Mouse (Mus musculus) cerebellum, adult 11 months (tissue): ENCODE data around the gene Cep295nl.
"Not testable (repeated sequence)": the region's sequence is repeated elsewhere in the genome, so short reads cannot be mapped to it uniquely, and the experiment has no call there.

ENCODE experiments used
- DNase-seq: peaks from one replicate; pipeline ENCODE4 v3.0.0; 2022

Cep295nl gene

GRCm38 (mm10) chr11:118342400-118342981 is at the start of gene Cep295nl:
Cep295nl (minus strand) TSS chr11:118342500.
- no peak for DNase-seq

DNA sequence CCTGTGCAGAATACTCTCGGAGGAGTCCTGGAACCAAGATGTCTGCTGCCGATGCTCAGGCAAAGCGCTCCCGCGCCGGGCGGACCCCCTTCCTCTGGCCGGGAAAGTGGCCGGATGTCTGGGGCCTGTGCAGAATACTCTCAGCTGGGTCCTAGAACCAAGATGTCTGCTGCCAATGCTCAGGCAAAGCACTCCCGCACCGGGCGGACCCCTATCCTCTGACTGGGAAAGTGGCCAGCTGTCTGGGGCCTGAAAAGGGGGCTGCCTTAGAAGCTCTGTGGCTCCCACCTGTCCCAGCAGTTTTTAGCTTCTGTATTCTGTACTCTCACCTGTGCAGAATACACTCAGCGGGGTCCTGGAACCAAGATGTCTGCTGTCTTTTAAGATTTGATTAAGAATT is 45.5 kb upstream of the Cep295nl start:
- DNase-seq = not testable (repeated sequence)

DNA sequence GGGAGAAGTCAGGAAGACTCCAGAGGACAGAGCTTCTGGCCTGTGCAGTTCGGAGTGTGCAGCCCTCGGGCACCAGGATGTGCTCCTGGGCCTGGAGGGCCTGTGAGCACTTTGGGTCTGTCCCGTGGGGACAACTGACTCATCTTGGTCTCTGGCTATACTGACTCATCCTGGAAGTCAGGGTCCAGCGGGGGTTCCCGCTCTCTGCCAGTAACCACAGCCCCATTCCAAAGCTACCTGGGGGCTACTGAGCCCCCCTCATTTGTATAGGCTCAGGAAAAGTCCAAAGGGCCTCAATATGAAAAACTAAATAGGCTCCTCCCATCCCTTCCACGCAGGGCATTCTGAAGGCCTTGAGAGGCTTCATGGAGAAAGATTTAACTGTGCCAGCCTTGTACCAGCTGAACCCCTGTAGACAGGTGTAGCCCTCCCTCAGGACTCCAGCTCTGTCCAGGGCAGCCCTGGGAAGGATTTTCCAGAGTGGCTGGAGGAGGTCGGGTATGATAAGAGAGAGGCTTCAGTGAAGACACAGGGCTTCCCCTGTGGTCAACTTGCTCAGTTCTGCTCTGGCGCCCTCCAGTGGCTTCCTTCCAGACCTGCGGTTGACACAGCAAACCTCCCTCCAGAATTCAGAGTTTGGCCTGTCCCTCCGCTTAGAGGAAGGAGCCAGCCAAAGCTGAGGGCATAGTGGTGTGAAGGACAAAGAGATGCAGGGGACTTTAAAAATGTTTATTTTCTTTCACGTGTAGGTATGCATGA is 37.1 kb upstream of the Cep295nl start:
- peak; percentile 77 for DNase-seq

GRCm38 (mm10) chr11:118378656-118379055 is 36.4 kb upstream of the Cep295nl start:
- no peak for DNase-seq

DNA sequence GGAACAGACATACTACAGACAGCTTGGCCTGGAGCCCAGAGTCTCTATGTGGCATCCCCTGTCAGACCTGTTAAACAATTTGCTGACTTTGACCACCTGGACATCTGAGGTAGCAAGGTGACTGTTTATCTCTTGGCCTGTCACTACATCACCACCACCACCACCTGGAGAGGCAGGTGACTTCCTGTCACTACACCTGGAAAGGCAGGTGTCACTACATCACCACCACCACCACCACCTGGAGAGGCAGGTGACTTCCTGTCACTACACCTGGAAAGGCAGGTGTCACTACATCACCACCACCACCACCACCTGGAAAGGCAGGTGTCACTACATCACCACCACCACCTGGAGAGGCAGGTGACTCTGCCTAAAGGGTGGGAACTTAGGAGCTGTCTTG is 34.0 kb upstream of the Cep295nl start:
- DNase-seq = not testable (repeated sequence)

GRCm38 (mm10) chr11:118375881-118376280 is 33.6 kb upstream of the Cep295nl start:
- DNase-seq = no peak

DNA sequence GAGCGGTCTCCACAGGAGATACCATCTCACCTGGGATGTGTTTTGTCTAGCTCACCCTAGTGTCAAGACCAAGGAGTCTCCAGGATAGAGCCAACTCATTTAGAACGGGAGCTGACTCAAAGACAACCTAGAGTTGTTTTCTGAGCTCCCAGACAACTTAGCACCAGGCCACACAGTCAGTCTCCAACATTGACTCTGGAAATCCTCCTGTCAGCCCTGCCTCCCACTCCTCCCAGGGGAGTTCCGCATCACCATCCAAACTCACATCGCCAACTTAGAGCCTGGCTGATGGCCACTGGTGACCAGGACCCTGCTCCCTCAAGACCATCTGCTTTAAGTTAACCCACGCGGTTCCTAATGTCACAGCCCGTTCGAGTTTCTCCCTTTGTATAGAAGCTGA is 33.2 kb upstream of the Cep295nl start:
- DNase-seq = no peak

DNA sequence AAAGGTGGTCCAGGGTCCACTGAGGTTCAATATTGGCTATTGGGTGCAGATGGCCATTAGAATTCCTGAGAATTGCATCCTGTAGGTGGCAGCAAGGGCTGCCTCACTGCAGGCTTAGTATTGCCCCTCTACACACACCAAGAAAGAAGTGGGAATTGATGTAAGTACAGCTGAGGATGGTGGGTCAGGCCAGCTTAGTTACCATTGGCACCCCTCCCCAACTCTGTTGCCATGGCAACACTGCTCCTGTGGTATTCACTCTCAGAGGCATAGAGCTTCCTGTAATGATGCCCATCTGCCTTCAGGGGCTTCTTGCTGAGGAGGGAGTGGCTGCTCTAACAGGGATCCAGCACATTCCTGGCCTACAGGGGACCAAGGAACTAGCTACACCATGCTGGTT is 32.7 kb upstream of the Cep295nl start:
- no peak for DNase-seq

DNA sequence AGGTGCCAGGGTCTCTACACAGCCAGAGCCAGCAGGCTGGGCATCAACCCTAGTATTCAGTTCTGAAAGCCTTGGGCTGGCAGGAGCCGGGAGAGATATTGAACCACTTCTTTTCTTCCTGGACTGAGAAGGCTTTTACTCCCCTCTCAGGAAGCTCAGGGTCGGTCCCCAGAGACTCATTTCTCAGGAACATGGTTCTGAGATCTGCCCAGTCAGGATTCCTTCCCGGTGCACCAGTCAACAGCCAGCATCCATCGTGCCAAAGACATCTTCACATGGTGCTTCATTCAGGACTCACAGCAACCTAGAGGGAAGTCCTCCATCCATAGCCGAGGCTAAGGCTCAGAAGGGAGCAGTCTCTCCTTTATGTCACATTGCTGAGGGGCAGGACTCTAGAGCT is 32.2 kb upstream of the Cep295nl start:
- DNase-seq = no peak

DNA sequence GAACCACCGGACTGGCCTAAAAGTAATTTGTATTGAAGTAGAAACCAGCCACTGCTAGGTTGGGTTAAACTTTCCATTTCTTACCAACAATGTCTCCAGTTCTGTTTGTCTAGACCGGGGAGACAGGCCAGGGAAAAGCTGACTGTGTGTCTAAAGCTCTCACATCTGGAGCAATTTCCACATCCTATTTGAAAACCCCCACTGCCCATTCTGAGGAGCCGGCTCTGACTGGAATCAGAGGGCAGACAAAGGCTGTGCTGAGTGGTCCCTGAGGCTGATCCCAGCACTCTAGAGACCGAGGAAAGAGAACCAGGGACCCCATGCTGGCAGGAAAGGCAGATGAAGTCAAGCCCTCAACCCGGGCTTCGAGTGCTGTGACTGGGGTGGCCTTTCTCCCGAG is 30.3 kb upstream of the Cep295nl start:
- DNase-seq = no peak

DNA sequence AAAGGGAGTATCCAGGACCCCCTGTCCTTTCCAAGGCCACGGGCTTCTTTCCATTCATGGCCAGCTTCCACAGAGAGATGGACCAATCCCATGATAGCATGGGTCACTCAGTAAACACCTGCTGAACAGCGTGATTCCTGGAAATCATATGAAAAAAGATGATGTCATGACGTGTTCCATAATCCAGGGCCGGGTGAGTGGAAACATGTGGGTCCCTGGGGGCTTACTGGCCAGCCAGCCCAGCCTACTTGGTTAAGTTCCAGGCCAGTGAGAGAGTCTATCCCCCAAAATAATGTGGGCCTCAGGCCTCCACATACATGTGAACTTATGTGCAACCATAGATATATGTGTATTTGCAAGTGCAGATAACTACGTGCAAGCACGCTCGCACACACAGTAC is 29.6 kb upstream of the Cep295nl start:
- DNase-seq = no peak

DNA sequence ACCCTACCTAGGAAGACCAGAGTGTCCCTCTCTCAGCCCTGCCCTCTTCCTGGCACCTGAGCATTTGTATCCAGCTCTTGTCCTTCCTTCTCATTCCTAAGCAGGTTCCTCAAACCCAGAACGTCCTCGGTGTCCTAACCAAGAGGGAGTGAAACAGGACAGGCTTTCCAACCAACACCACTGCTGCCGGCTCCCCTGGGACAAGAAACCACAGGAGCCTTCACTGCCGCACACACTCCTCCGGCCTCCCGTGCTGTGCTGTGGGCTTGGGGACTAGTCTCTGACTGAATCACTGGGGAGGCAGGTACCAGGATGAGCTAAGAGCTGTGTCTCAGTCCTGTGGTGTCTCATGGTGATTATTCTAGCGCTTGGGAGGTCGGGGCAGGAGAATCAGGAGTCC is 27.4 kb upstream of the Cep295nl start:
- DNase-seq = no peak

DNA sequence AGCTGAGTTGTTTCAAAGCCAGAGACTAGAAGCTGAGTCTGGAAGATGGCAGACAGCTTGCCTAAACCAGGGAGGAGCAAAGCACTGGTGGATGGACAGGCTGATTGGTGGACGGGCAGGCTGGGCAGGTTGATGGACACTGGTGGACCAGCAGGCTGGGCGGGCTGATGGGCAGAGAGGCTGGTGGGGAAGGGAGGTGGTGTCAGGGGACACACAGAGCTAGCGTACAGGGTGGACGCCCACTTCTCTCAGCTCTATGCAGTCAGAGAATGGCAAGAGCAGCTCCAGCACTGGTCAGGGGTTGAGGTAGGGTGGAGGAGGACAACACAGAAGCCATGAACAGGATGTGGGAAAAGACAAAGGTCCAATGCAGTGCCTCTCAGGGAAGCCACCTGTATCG is 27.0 kb upstream of the Cep295nl start:
- no peak for DNase-seq

DNA sequence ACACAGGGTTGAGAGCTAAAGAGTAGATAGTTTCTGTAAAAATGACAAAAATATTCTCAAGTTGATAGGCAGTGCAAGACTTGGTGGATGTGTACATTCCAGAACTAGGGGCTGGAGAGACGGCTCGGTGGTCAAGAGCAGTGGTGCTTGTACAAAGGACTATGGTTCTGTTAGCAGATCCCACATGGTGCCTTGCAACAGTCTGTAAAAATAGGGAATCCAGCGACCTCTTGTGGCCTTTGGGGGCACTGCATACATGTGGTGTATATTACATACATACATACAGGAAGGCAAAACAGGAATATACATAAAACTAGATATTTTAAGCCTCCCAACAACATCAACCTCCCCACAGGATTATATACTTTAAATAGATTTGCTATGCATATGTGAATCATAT is 26.0 kb upstream of the Cep295nl start:
- DNase-seq = no peak

DNA sequence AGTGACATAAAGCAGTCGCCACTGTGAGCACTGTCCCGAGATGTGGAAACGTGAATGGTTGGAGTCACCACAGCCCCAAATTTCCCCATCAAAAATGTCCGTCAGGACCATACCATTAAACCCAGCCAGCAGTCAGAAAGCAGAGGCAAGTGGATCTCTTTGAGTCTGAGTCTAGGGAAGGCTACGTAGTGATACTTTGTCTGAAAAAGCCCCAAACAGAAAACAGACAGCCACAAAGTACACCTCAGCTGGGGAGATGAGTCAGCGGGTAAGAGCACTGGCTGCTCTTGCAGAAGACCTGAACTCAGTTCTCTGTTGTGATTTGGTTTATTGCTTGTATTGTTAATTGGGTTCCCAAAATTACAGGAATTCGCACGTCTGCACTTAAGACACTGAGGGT is 24.3 kb upstream of the Cep295nl start:
- no peak for DNase-seq

- DNase-seq = no peak
These were observed 23.8 kb upstream of the Cep295nl start for GRCm38 (mm10) chr11:118366108-118366507.

- no peak for DNase-seq
These were observed 22.9 kb upstream of the Cep295nl start for GRCm38 (mm10) chr11:118365171-118365570.

GRCm38 (mm10) chr11:118364021-118364420 is 21.7 kb upstream of the Cep295nl start:
- no peak for DNase-seq

DNA sequence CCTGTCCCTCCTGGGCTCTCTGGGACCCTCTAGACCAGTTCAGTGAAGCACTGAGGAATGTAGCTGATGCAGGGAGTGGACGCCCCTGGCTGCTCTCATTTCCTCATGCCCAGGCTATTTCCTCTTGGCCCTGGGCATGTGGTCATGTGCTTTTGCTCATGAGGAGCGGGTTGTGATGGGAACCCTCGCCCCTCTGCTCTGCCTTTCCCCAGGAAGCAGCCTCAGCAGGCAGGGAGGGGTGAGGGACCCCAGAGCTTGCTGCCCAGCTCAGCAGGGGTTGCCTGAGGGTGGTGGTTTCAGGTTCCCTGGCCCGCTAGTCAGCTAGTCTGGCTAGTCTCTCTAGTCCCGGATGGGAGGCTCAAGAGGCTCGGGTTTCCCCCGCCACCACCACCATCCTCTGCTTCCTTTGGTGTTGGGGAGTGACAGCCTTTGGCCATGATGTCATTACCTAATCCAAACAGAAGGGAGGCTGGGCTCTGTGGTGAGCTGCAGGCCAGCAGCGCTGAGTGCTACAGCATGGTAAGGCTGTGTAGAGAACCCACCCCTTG is 20.7 kb upstream of the Cep295nl start:
- no peak for DNase-seq

DNA sequence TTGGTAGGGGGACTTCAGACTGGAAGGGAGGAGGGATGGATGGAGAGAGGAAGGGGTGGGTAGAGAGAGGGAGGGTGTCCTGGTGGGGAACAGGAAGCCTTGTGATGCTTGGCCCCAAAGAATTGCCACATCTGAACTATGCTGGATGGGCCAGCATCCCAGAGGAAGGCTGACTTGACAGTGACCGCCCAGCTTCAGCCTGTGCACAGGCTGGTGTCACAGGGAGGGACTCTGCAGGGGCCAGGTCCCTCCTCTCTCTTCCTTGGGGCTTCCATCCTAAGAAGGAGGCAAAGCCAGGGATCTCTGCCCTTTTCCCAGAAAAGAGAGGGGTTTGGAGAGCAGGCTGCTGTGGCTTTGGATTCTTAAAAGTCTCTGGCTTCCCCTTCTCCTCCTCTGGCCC is 20.2 kb upstream of the Cep295nl start:
- no peak for DNase-seq

DNA sequence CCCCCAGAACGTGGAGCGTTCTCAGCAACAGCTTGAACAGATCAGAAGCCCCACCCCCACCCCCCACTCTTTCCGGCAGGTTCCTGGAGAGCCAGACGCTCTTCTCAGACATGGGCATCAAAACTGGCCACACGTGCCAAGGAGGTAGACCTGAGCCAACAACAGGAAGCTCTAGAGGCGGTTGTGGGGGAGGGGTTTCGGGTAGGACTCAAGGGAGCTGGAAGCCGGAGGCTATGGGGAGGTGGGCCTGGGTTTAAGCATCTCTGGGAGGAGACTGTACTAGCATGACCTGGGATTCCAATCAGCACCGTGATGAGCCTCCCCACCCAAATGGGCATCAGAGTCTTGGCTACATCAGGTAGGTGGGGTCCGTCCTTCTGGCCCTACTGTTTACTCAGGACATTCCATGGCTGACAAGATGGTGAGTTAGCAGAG is 18.6 kb upstream of the Cep295nl start:
- no peak for DNase-seq

GRCm38 (mm10) chr11:118360491-118360890 is 18.2 kb upstream of the Cep295nl start:
- no peak for DNase-seq

- DNase-seq = no peak
These were observed 13.3 kb upstream of the Cep295nl start, which contains the start of gene Timp2 for GRCm38 (mm10) chr11:118355640-118356039. Timp2 (minus strand) TSS chr11:118355740.

DNA sequence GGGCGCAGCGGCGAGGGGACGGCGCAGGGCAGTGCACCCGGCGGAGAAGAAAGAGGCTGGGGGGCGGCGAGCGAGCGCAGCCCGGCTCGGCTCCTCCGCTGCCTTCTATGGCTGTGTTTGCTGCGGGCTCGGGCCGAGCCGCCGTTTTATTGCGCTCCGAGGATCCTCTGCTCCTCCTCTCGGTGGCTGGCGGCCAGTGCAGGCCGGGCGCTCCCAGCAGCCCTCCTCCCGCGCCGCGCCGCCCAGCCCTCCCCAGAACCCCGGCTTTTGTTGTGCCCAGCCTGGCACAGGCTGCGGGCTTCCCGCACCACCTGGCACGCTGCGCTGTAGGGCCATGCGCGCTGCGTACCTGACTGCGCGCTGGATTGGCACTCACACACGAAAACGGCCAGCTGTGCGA is 12.9 kb upstream of the Cep295nl start:
- peak; percentile 77 for DNase-seq
